Mouse (Mus musculus) layer of hippocampus, adult 8-10 months (tissue): Measurements from ENCODE around the gene Grasp. TPM values are rescaled to one million over a fixed set of nuclear protein-coding genes. Genes with fewer than 3 reads are reported as not detected.

Source experiments
- DNase-seq, 2 experiments: peaks; one replicate each; pipeline ENCODE4 v3.0.0; 2022; ENCODE audit warnings: low spot score in 2 of 2
- total RNA-seq, 4 experiments: library from RNA; stranded (reverse); gene quantifications; 2 replicates each; pipeline ENCODE4 v1.2.4; 2022

The Grasp gene
- total RNA-seq, 4 experiments from 2014 or later = 57.6 to 64.4 (median 61.9) TPM

GRCm38 (mm10) chr15:101247155-101247498 is 23.1 kb downstream of the Grasp start:
- no peak for DNase-seq

GRCm38 (mm10) chr15:101248029-101248710 is 24.2 kb downstream of the Grasp start:
- DNase-seq = no peak

DNA sequence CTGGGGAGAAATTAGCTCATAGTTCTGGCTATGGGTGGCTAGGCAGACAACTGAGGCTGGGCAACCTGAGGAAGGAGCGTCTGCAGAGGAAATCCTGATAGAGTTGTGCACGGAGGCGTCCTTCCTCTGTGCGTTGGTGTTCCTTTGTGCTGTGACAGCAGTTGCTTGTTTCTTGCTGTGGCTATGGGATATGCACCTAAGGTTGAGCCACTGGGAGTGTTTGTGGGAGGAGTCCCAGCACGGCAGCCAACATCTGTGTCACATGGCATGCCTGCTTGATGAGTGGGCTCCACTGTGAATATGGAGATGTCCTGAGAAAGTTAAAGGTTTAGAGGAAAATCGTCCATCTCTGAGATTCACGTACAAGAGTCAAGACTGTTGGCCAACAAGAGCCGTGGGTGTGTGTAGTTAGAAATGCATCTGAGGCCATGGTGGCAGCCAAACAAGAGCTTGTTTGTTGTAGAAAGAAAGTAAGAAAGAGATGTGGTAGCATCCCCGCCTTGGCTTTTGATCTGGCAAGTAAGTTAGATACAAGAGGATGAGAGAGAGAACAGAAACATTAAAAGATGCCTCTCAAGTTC is 26.3 kb downstream of the Grasp start:
- DNase-seq = no peak

DNA sequence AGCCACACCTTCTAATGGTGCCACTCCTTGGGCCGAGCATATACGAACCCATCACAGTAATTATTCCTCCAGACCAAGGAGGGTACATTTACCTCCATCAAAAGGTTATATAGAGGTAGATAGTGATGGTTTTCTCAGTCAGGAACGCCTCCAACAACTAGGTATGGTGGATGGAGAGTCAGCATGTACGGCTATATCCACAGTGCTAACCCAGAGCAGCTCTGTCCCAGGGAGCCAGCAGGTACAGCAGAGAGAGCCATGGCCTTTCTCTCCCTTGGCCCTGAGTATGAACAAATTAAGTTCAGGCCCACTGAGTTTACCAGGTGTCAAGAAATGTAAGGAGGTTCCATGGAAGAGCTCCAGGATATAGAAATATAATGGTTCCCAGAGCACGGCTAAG is 27.9 kb downstream of the Grasp start:
- no peak for DNase-seq

- no peak for DNase-seq
Measured at GRCm38 (mm10) chr15:101252614-101253013, 28.6 kb downstream of the Grasp start.

- DNase-seq = no peak
Measured at GRCm38 (mm10) chr15:101253563-101253885, 29.5 kb downstream of the Grasp start.

DNA sequence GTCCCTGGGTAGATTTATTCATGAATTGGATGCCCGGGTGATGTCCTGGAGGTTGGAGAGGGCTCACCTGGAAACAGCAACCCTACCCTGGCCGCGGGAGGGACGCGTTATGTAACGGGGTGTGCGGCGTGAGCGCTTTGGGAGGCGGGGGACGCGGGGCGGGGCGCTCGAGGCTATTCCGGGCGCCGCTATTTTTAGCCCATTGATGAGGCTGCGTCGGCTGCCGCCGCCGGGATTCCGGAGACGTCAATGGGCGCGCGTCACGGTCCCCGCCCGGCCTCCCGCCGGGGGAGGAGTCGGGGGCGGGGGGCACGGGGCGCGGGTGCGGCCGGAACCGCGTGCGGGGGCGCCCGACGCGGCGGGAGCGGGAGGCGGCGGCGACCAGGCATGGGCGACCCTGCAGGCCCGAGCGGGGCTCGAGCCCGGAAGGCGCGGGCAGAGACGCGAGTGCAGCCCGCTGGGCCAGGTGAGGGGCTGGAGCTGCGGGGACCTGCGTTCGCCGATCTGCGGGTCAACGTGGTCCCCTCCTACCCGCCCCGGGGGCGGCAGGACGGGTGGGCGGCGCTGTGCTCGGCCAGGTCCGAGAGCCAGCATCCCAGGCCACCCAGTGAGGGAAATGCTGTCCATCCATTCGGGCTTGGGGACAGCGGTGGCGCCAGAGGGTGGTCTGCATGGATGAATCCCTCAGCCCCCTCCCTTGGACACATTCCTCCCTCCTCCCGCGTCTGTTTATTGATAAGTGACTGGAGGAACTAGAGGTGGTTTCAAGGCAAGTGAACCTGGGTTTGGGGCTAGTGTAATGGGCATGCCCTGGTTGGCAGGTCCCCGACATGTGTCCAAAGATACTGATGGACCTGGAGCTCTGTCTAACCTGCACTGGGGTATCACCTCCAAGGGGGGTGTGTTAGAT is 30.2 kb downstream of the Grasp start, which contains the start of gene Nr4a1:
TSS of gene Nr4a1 (plus strand) at position 384 of the 910 bp plus-strand sequence.
- peak in 1 of 2 experiments; percentile 69 for DNase-seq

- DNase-seq = no peak
Measured at GRCm38 (mm10) chr15:101255842-101256462, 32.0 kb downstream of the Grasp start.

GRCm38 (mm10) chr15:101256463-101257206 is 32.6 kb downstream of the Grasp start:
- no peak for DNase-seq

DNA sequence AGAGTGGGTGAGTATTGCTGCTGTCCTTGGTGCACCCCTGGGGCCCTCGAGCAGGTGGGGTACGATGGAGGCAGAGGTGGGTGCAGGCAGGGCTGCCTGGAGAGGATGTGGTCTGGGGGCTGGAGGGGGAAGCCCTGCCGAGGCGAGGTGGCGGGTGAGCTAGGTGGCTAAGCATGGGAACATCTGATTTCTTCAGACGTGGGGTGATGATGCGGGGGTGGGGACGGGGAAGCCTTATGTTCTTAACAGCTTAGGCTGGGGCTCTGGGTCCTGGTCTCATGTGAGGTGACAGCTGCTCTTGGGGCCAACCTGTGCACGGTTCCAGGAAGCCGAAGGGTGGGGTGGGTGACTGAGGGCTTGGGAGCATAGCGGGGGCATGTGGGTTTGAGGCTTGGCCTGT is 34.4 kb downstream of the Grasp start:
- no peak for DNase-seq

- DNase-seq = no peak
Measured at GRCm38 (mm10) chr15:101259922-101260321, 35.9 kb downstream of the Grasp start.

DNA sequence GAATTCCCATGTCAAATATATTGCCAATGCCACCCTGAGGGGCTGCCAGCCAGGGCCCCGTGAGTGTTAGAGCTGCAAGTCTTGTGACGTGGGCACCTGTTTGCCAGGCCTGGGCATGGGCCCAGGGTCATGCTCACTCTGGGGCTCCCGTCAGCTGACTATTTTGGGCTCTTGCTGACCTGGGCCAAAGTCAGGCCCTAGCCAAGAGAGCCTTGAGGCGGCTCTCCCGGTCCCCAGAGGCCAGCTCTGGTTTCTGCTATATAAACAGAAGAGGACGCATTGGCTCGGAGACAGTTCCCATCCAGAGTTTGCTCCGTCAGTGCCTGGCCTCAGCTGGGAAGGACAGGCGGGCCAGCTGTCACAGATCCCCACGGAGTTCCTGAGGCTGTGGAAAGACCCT is 36.4 kb downstream of the Grasp start:
- DNase-seq = no peak

DNA sequence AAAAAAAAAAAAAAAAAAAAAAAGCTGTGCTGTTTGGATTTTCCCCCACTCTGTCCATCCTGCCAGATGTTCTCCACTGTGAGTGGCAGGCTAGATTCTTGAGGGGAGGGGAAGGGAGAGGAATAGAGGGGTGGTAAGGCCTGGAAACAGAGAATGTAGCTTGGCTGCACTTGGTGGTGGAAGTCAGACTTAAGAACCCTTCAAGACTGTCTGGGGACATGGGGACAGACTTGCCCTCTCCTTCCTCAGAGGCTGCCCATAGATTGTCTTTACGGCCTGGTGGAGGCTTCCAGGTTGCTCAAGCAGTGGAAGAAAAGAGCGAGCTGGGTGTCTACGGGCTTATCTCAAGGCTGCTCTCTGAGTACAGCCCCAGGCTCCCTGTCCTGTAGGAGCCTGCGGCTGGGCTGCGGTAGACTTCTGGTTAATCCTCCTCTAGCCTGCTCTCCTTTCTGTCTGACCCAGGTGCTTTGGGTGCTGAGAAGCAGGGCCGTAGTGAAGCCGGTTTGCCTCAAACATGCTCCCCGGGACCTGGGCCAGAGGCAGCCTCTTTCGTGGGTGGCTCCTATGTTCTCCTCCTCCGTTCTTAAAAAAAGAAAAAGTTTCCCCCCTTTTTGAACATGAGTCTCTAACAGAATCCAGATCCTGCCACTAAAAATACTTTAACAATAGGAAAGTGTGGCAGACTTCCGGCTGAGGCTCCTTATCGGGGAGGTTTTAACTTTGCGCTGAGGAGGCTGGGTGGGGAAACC is 37.1 kb downstream of the Grasp start:
- no peak for DNase-seq

GRCm38 (mm10) chr15:101262502-101262901 is 38.5 kb downstream of the Grasp start:
- no peak for DNase-seq

GRCm38 (mm10) chr15:101266132-101266963 is 42.4 kb downstream of the Grasp start:
- peak; percentile 88 to 89 for DNase-seq

DNA sequence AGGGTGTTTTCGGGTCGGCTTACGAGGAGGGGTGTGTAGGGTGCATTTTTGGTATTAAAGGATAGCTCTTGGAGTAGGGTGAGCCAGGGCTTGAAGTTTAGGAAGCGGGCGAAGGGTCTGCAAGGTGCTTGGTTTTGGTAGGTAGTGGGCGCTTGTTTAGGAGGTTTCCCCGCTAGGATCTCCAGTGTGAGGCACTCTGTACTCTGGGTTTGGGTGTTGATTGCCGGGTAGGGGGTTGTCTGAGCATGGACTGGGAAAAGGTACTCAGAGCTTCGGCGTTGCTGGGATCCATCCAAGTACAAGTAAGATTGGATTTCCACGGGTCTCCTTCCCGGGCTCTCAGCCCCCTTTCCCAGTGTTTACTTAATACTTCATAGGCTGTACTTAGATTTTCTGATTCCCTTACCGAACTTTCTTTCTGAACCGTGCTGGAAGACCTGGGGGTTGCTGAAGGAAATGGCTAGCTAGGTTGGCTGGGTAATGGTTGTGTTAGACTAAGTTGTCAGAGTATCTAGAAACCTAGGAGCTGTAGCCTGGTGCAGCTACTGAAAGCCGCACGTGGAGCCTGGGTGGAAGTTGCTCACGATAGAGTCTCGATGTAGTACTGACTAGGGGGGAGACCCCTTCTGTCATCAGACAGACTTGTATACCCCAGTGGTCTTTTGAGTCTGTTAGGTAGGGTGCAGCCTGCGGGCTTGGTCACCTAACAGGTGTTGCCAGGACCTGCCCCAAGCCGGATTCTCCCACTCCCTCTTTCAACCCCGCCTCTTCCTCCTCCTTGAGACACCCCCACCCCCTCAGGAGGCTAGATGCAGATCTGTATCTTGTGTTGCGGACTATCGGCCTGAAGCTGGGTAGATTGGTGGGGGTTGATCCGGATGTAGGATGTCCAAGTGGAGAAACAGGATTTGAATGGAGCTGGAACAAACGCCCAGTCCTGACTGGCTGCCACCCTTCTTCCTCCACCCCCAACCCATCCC is 43.4 kb downstream of the Grasp start:
- no peak for DNase-seq

- no peak for DNase-seq
Measured at GRCm38 (mm10) chr15:101270101-101270820, 46.3 kb downstream of the Grasp start.

GRCm38 (mm10) chr15:101271107-101271506 is 47.1 kb downstream of the Grasp start:
- DNase-seq = no peak
